Comparison of ENCODE assay signal across 27 mouse cellular contexts in the genomic region with DNA sequence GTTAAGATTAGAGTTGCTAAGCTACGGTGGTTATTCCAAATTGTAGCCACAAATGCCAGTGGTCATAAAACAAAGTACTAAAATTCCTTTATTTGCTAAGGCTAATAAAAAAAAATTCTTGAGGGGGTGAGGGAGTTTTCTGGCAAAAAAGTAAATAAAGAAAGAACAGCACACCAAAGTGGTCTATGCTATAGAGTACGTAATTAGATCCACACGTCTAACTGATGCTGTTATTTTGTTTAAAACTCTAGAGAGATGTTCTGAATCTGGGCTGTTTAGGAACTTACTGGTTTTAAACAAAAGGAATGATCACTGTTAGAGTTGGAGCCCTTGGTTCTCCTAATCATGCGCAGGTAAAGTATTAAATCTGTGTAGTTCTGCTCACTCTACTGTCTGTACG. TPM values are rescaled to one million over a fixed set of nuclear protein-coding genes. Genes with fewer than 3 reads are reported as not detected.
DNase-seq lines count a peak whose midpoint lies in the region; ATAC-seq and TF ChIP-seq lines count a peak whose summit lies in the region.
"Had no signal": no experiment of that assay in that cellular context is flagged by ENCODE, and none has a peak within 500 bp of the region (broad histone marks: within the 10 kb centered on the region; RNA-seq: fewer than 3 reads in every experiment).

No protein-coding gene starts in this region.

- H3K4me2 ChIP-seq in limb, embryonic 13.5 days (replicated peaks): no peak overlapping the region
- H3K4me2 ChIP-seq in limb, embryonic 14.5 days (replicated peaks; ENCODE audit: low read depth, low read length, severe bottlenecking): no peak overlapping the region
- H3K4me2 ChIP-seq in limb, embryonic 15.5 days: no peak overlapping the region

- TF ChIP-seq CTCF in gastrocnemius, adult 2 months (IDR thresholded peaks at IDR 0.05): no peak

- no peak overlapping the region for H3K9ac ChIP-seq in limb, embryonic 13.5 days
- H3K9ac ChIP-seq in limb, embryonic 14.5 days (ENCODE audit: low read depth, low read length, severe bottlenecking): no peak overlapping the region
- no peak overlapping the region for H3K9ac ChIP-seq in limb, embryonic 15.5 days

- H3K27ac ChIP-seq in gastrocnemius, adult 2 months: peak overlapping the region; percentile 44
- peak overlapping the region; percentile 69 for H3K27ac ChIP-seq in limb, embryonic 13.5 days
- no peak overlapping the region for H3K27ac ChIP-seq in limb, embryonic 10.5 days
- 0 out of 2 replicates have a peak overlapping the region, but pooled peaks have one; percentile 30 for H3K27ac ChIP-seq in limb, embryonic 14.5 days (replicated peaks; ENCODE audit: low read depth, low read length)
- H3K27ac ChIP-seq in limb, embryonic 15.5 days: peak overlapping the region; percentile 71

- intact Hi-C loops in gastrocnemius, adult 2 months (cut with DNase I): no loop called here
- intact Hi-C loops in gastrocnemius, postnatal 14 days (cut with DNase I; ENCODE audit: low total_unique reads): no loop called here

- no peaks in the 10 kb centered on the region for H3K36me3 ChIP-seq in limb, embryonic 13.5 days
- no peaks in the 10 kb centered on the region for H3K36me3 ChIP-seq in limb, embryonic 10.5 days
- H3K36me3 ChIP-seq in limb, embryonic 14.5 days (ENCODE audit: control insufficient read depth, insufficient read depth, low read length): no peaks in the 10 kb centered on the region
- H3K36me3 ChIP-seq in limb, embryonic 15.5 days: no peaks in the 10 kb centered on the region
- H3K36me3 ChIP-seq: G1E had no signal

- no peak for TF ChIP-seq POLR2A in limb, embryonic 14.5 days (IDR thresholded peaks at IDR 0.05; ENCODE audit: borderline replicate concordance, extremely low read depth, insufficient read depth, insufficient read length)

- no peaks in the 10 kb centered on the region for H3K27me3 ChIP-seq in limb, embryonic 13.5 days
- no peaks in the 10 kb centered on the region for H3K27me3 ChIP-seq in limb, embryonic 10.5 days (ENCODE audit: low read depth, poor library complexity, severe bottlenecking)
- no peaks in the 10 kb centered on the region for H3K27me3 ChIP-seq in limb, embryonic 14.5 days (ENCODE audit: control insufficient read depth, insufficient read depth, low read length)
- H3K27me3 ChIP-seq in limb, embryonic 15.5 days: no peaks in the 10 kb centered on the region
- H3K27me3 ChIP-seq: CH12.LX had no signal

- no peak overlapping the region for H3K4me3 ChIP-seq in gastrocnemius, adult 2 months
- H3K4me3 ChIP-seq in limb, embryonic 13.5 days: no peak overlapping the region
- no peak overlapping the region for H3K4me3 ChIP-seq in limb, embryonic 10.5 days
- H3K4me3 ChIP-seq in limb, embryonic 14.5 days (replicated peaks; ENCODE audit: low read length): no peak overlapping the region
- H3K4me3 ChIP-seq in limb, embryonic 15.5 days: no peak overlapping the region

- WGBS in limb, embryonic 13.5 days: 33% methylated on average over 5 of the region's 5 CpGs
- 86% methylated on average over 5 of the region's 5 CpGs for WGBS in limb, embryonic 10.5 days
- WGBS in limb, embryonic 14.5 days: 35% methylated on average over 5 of the region's 5 CpGs
- 47% methylated on average over 5 of the region's 5 CpGs for WGBS in limb, embryonic 15.5 days

- no peaks in the 10 kb centered on the region for H3K9me3 ChIP-seq in limb, embryonic 13.5 days
- H3K9me3 ChIP-seq in limb, embryonic 10.5 days (replicated peaks): no peaks in the 10 kb centered on the region
- H3K9me3 ChIP-seq in limb, embryonic 14.5 days (ENCODE audit: control insufficient read depth, low read length): no peaks in the 10 kb centered on the region
- H3K9me3 ChIP-seq in limb, embryonic 15.5 days: no peaks in the 10 kb centered on the region

- ATAC-seq in limb, embryonic 13.5 days (ENCODE audit: low FRiP score, low read depth): peak; percentile 51; the same call in 1 of the 2 replicates
- ATAC-seq in limb, embryonic 14.5 days (ENCODE audit: low FRiP score, low read depth): peak; percentile 71; the same call in 1 of the 2 replicates
- 0 out of 2 replicates have a peak, but pooled peaks have one; percentile 52 for ATAC-seq in limb, embryonic 15.5 days (ENCODE audit: insufficient number of reproducible peaks, low FRiP score, low TSS enrichment, low read depth)
- ATAC-seq in megakaryocyte, adult 5-6 weeks (ENCODE audit: poor library complexity, severe bottlenecking): no peak
- ATAC-seq: activated CD4-positive, CD25-positive, alpha-beta regulatory T cell, adult 4 months; CD4-positive, CD25-positive, alpha-beta regulatory T cell, adult 4 months; Patski had no signal

- peaks cover 13% of the 10 kb centered on the region for H3K4me1 ChIP-seq in limb, embryonic 13.5 days
- H3K4me1 ChIP-seq in limb, embryonic 10.5 days: peaks cover 5% of the 10 kb centered on the region; the same call in 1 of the 2 replicates
- peaks cover 2% of the 10 kb centered on the region; the same call in 1 of the 2 replicates for H3K4me1 ChIP-seq in limb, embryonic 14.5 days (ENCODE audit: control insufficient read depth, insufficient read depth, low read length)
- H3K4me1 ChIP-seq in limb, embryonic 15.5 days: 0 out of 2 replicates have a peak, but pooled peaks cover 4% of the 10 kb centered on the region

- no peak for DNase-seq in gastrocnemius, adult 2 months
- DNase-seq in gastrocnemius, postnatal 14 days: no peak
- DNase-seq in limb, embryonic 10.5 days (ENCODE audit: low spot score): no peak
- DNase-seq in limb, embryonic 14.5 days (ENCODE audit: low spot score): peak; percentile 45
- DNase-seq in heart, adult 11 months: no peak
- DNase-seq: adrenal gland, adult 2 months; adrenal gland, adult 8-10 months; adrenal gland, postnatal 10 days; adrenal gland, postnatal 14 days; adrenal gland, postnatal 25 days; adrenal gland, postnatal 36 days; B cell, adult 2 months; cerebellum, adult 11 months; cerebellum, adult 11-12 months had no signal

RNA-seq across cellular contexts. Expression of gene Gm765, which starts 50.5 kb away (rescaled TPM):
- under 1 TPM; 0.10 to 0.22 TPM for total RNA-seq in gastrocnemius, adult 2 months (2021)
- total RNA-seq in gastrocnemius, postnatal 14 days (2021): under 1 TPM in 1 of 2 experiments, not detected in 1; 0.18 TPM
- 1.5 and 2.1 TPM in 2 replicates for polyA plus RNA-seq in limb, embryonic 13.5 days (2015; fragmentation: Nextera tagmentation; extraction: Ambion mirVana)
- polyA plus RNA-seq in limb, embryonic 10.5 days (2016; fragmentation: Nextera tagmentation; extraction: Ambion mirVana): not detected in 2 replicates
- 0.70 and 0.92 TPM in 2 replicates for polyA plus RNA-seq in limb, embryonic 14.5 days (2012; rRNA removed)
- polyA plus RNA-seq in limb, embryonic 14.5 days (2014; fragmentation: Nextera tagmentation; extraction: Ambion mirVana): 1.3 and 2.5 TPM in 2 replicates
- 1.6 and 1.9 TPM in 2 replicates for polyA plus RNA-seq in limb, embryonic 15.5 days (2015; fragmentation: Nextera tagmentation; extraction: Ambion mirVana)
- total RNA-seq in megakaryocyte, adult 5-6 weeks (2015): not detected in 2 replicates
- total RNA-seq in megakaryocyte, adult 5-6 weeks (2017): not detected in 2 replicates
- total RNA-seq: adrenal gland, adult 2 months; adrenal gland, postnatal 10 days; adrenal gland, postnatal 25 days; adrenal gland, postnatal 36 days; adrenal gland, postnatal 4 days; CH12.LX; ES-E14; MEL had no signal
- polyA plus RNA-seq: adrenal gland, adult 2 months; brain, embryonic 14.5 days; C2C12; CD4-positive, CD25-positive, alpha-beta regulatory T cell, adult 4 months; G1E; Patski had no signal
